Mouse (Mus musculus): ENCODE measurements around the gene Hes2. TPM values are rescaled to one million over a fixed set of nuclear protein-coding genes. Genes with fewer than 3 reads are reported as not detected.

Hes2 gene
- polyA plus RNA-seq, 1 experiment = 0.39 TPM

GRCm38 (mm10) chr4:152170286-152170685, 11.6 kb downstream of the Hes2 start:
- peak overlapping the region; percentile 8 for H3K4me3 ChIP-seq (ENCODE audit: low read depth, low read length)
- TF ChIP-seq CTCF (IDR thresholded peaks at IDR 0.05; ENCODE audit: low read depth, low read length) (no peak), POLR2A (IDR thresholded peaks at IDR 0.05; ENCODE audit: insufficient read depth, low read length) (no peak), EP300 (IDR thresholded peaks at IDR 0.05; ENCODE audit: insufficient read depth, low read depth, low read length) (no peak)
- H3K9me3 ChIP-seq (replicated peaks; ENCODE audit: control insufficient read depth, insufficient read depth, low read length, poor library complexity, severe bottlenecking) = no peaks in the 10 kb centered on the region
- H3K27me3 ChIP-seq (ENCODE audit: control insufficient read depth, insufficient read depth, low read length, poor library complexity, severe bottlenecking) = no peaks in the 10 kb centered on the region
- H3K36me3 ChIP-seq (ENCODE audit: control insufficient read depth, insufficient read depth, low read length, poor library complexity, severe bottlenecking) = no peaks in the 10 kb centered on the region
- 0 out of 2 replicates have a peak overlapping the region, but pooled peaks have one; percentile 12 for H3K9ac ChIP-seq (ENCODE audit: low read depth, poor library complexity, severe bottlenecking)
- no peak overlapping the region for H3K27ac ChIP-seq (ENCODE audit: insufficient read depth, low read length)
- no peaks in the 10 kb centered on the region for H3K4me1 ChIP-seq (ENCODE audit: control insufficient read depth, insufficient read depth, low read length)

GRCm38 (mm10) chr4:152171543-152171942, 12.9 kb downstream of the Hes2 start:
- Histone ChIP-seq H3K27me3 (ENCODE audit: control insufficient read depth, insufficient read depth, low read length, poor library complexity, severe bottlenecking) (no peaks in the 10 kb centered on the region), H3K4me1 (ENCODE audit: control insufficient read depth, insufficient read depth, low read length) (no peaks in the 10 kb centered on the region), H3K27ac (ENCODE audit: insufficient read depth, low read length) (no peak overlapping the region), H3K9ac (ENCODE audit: low read depth, poor library complexity, severe bottlenecking) (no peak overlapping the region), H3K4me3 (ENCODE audit: low read depth, low read length) (no peak overlapping the region), H3K36me3 (ENCODE audit: control insufficient read depth, insufficient read depth, low read length, poor library complexity, severe bottlenecking) (no peaks in the 10 kb centered on the region), H3K9me3 (replicated peaks; ENCODE audit: control insufficient read depth, insufficient read depth, low read length, poor library complexity, severe bottlenecking) (no peaks in the 10 kb centered on the region)
- TF ChIP-seq EP300 (IDR thresholded peaks at IDR 0.05; ENCODE audit: insufficient read depth, low read depth, low read length) = no peak
- peak; percentile 55 for TF ChIP-seq CTCF (IDR thresholded peaks at IDR 0.05; ENCODE audit: low read depth, low read length)
- no peak for TF ChIP-seq POLR2A (IDR thresholded peaks at IDR 0.05; ENCODE audit: insufficient read depth, low read length)

- TF ChIP-seq EP300 (IDR thresholded peaks at IDR 0.05; ENCODE audit: insufficient read depth, low read depth, low read length) (no peak), CTCF (IDR thresholded peaks at IDR 0.05; ENCODE audit: low read depth, low read length) (peak; percentile 92), POLR2A (IDR thresholded peaks at IDR 0.05; ENCODE audit: insufficient read depth, low read length) (no peak)
- H3K27me3 ChIP-seq (ENCODE audit: control insufficient read depth, insufficient read depth, low read length, poor library complexity, severe bottlenecking) = no peaks in the 10 kb centered on the region
Measured at GRCm38 (mm10) chr4:152173041-152173440, 14.4 kb downstream of the Hes2 start.

GRCm38 (mm10) chr4:152173956-152174355, 15.3 kb downstream of the Hes2 start:
- Histone ChIP-seq H3K4me1 (ENCODE audit: control insufficient read depth, insufficient read depth, low read length) (no peaks in the 10 kb centered on the region), H3K9ac (ENCODE audit: low read depth, poor library complexity, severe bottlenecking) (no peak overlapping the region), H3K9me3 (replicated peaks; ENCODE audit: control insufficient read depth, insufficient read depth, low read length, poor library complexity, severe bottlenecking) (no peaks in the 10 kb centered on the region), H3K27ac (ENCODE audit: insufficient read depth, low read length) (no peak overlapping the region), H3K4me3 (ENCODE audit: low read depth, low read length) (no peak overlapping the region), H3K27me3 (ENCODE audit: control insufficient read depth, insufficient read depth, low read length, poor library complexity, severe bottlenecking) (no peaks in the 10 kb centered on the region), H3K36me3 (ENCODE audit: control insufficient read depth, insufficient read depth, low read length, poor library complexity, severe bottlenecking) (no peaks in the 10 kb centered on the region)
- no peak for TF ChIP-seq CTCF (IDR thresholded peaks at IDR 0.05; ENCODE audit: low read depth, low read length)
- no peak for TF ChIP-seq POLR2A (IDR thresholded peaks at IDR 0.05; ENCODE audit: insufficient read depth, low read length)
- TF ChIP-seq EP300 (IDR thresholded peaks at IDR 0.05; ENCODE audit: insufficient read depth, low read depth, low read length) = no peak

More at GRCm38 (mm10) chr4:152173041-152173440, 14.4 kb downstream of the Hes2 start:
- H3K36me3 ChIP-seq (ENCODE audit: control insufficient read depth, insufficient read depth, low read length, poor library complexity, severe bottlenecking) = no peaks in the 10 kb centered on the region
- H3K4me1 ChIP-seq (ENCODE audit: control insufficient read depth, insufficient read depth, low read length) = no peaks in the 10 kb centered on the region
- H3K9me3 ChIP-seq (replicated peaks; ENCODE audit: control insufficient read depth, insufficient read depth, low read length, poor library complexity, severe bottlenecking) = no peaks in the 10 kb centered on the region
- H3K9ac ChIP-seq (ENCODE audit: low read depth, poor library complexity, severe bottlenecking) = no peak overlapping the region
- no peak overlapping the region for H3K27ac ChIP-seq (ENCODE audit: insufficient read depth, low read length)
- H3K4me3 ChIP-seq (ENCODE audit: low read depth, low read length) = no peak overlapping the region

- Histone ChIP-seq H3K36me3 (ENCODE audit: control insufficient read depth, insufficient read depth, low read length, poor library complexity, severe bottlenecking) (peaks cover 3% of the 10 kb centered on the region; the same call in 1 of the 2 replicates), H3K9ac (ENCODE audit: low read depth, poor library complexity, severe bottlenecking) (no peak overlapping the region), H3K27ac (ENCODE audit: insufficient read depth, low read length) (no peak overlapping the region), H3K4me3 (ENCODE audit: low read depth, low read length) (no peak overlapping the region), H3K27me3 (ENCODE audit: control insufficient read depth, insufficient read depth, low read length, poor library complexity, severe bottlenecking) (no peaks in the 10 kb centered on the region), H3K4me1 (ENCODE audit: control insufficient read depth, insufficient read depth, low read length) (no peaks in the 10 kb centered on the region), H3K9me3 (replicated peaks; ENCODE audit: control insufficient read depth, insufficient read depth, low read length, poor library complexity, severe bottlenecking) (no peaks in the 10 kb centered on the region)
- TF ChIP-seq CTCF (IDR thresholded peaks at IDR 0.05; ENCODE audit: low read depth, low read length) (no peak), POLR2A (IDR thresholded peaks at IDR 0.05; ENCODE audit: insufficient read depth, low read length) (no peak), EP300 (IDR thresholded peaks at IDR 0.05; ENCODE audit: insufficient read depth, low read depth, low read length) (no peak)
Measured at GRCm38 (mm10) chr4:152176638-152177037, 18.0 kb downstream of the Hes2 start.

GRCm38 (mm10) chr4:152177174-152177536, 18.5 kb downstream of the Hes2 start:
- no peak overlapping the region for H3K27ac ChIP-seq (ENCODE audit: insufficient read depth, low read length)
- no peaks in the 10 kb centered on the region for H3K4me1 ChIP-seq (ENCODE audit: control insufficient read depth, insufficient read depth, low read length)
- H3K4me3 ChIP-seq (ENCODE audit: low read depth, low read length) = peak overlapping the region; percentile 69
- peaks cover 3% of the 10 kb centered on the region; the same call in 1 of the 2 replicates for H3K36me3 ChIP-seq (ENCODE audit: control insufficient read depth, insufficient read depth, low read length, poor library complexity, severe bottlenecking)
- H3K9me3 ChIP-seq (replicated peaks; ENCODE audit: control insufficient read depth, insufficient read depth, low read length, poor library complexity, severe bottlenecking) = no peaks in the 10 kb centered on the region
- TF ChIP-seq POLR2A (IDR thresholded peaks at IDR 0.05; ENCODE audit: insufficient read depth, low read length) (no peak), CTCF (IDR thresholded peaks at IDR 0.05; ENCODE audit: low read depth, low read length) (no peak), EP300 (IDR thresholded peaks at IDR 0.05; ENCODE audit: insufficient read depth, low read depth, low read length) (no peak)
- no peaks in the 10 kb centered on the region for H3K27me3 ChIP-seq (ENCODE audit: control insufficient read depth, insufficient read depth, low read length, poor library complexity, severe bottlenecking)
- peak overlapping the region; percentile 96 for H3K9ac ChIP-seq (ENCODE audit: low read depth, poor library complexity, severe bottlenecking)
